Mouse (Mus musculus) cerebellum, adult (tissue): Measurements from ENCODE around the gene Etv6.

Experiments used
- ATAC-seq: cut with Nextera tagmentation; 2 replicates; pipeline ENCODE4 v1.9.2; 2017; ENCODE audit warnings: mild to moderate bottlenecking, moderate library complexity, mixed read lengths; ENCODE audit not compliant: insufficient number of reproducible peaks, low FRiP score, low TSS enrichment

The Etv6 gene

DNA sequence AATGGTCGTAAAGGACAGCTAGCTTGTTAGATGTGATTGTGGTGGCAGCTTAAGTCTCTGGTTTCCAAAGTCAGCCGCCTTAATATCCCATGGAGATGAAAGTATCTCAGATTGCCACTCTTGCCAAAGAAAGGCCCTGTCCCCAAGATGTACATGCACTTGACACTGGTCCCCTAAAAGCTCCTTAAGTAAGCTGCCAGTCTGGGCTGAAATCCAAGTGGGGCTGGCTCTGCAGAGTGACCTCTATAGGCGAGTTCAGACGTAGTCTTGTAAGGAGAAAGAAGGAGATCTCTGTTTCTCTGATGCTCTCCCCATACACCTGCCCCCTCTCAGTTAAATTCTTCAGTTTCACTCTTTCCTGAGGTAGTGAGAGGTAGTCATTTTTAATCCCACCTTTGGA is 200.8 kb downstream of the Etv6 start:
- ATAC-seq = no peak

GRCm38 (mm10) chr6:134238455-134238854 is 203.0 kb downstream of the Etv6 start:
- ATAC-seq = no peak

GRCm38 (mm10) chr6:134240988-134241387 is 205.5 kb downstream of the Etv6 start:
- ATAC-seq = no peak

DNA sequence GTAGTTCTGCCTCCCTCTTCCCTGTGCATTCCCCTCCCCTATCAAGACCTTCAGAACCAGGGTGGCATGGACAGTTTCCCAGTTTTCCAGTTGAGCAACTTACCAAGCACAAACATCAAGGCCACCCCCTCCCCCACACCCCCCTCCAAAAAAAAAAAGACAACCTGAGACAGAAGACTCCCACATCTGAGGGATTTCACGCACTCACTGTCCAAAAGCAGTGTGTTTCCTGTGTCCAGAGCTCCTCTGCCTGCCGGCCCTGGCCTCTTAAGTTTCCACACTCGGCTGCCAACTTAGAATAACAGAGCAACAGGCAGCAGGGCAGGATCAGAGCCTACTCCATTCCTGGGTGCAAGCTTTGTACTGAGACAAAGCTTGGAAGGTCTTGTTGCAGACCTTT is 207.6 kb downstream of the Etv6 start:
- no peak for ATAC-seq

- ATAC-seq = no peak
Observed at GRCm38 (mm10) chr6:134243546-134243945, 208.0 kb downstream of the Etv6 start.

GRCm38 (mm10) chr6:134244071-134244470 is 208.6 kb downstream of the Etv6 start:
- ATAC-seq = no peak

DNA sequence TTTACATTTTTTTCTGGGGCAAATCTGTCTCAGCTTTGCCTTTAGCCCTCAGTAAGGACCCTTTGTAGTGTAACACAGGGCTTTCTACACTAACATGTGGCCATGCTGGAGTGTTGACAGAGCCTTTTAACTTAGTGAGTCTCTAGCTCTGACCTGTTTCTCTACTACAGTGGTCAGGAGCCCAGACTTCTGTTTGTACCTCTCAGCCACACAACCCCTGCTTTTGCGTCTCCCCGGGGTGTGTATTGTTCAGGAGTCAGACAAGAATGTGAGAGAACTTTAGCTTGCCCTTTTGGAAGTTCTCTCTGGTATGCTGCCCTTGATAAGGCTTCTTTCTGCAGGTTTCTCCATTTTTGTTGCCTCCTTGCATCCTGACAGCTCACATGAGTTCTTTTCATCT is 210.6 kb downstream of the Etv6 start:
- no peak for ATAC-seq

GRCm38 (mm10) chr6:134247324-134247723 is 211.8 kb downstream of the Etv6 start:
- no peak for ATAC-seq

- no peak for ATAC-seq
Observed at GRCm38 (mm10) chr6:134248720-134249119, 213.2 kb downstream of the Etv6 start.

DNA sequence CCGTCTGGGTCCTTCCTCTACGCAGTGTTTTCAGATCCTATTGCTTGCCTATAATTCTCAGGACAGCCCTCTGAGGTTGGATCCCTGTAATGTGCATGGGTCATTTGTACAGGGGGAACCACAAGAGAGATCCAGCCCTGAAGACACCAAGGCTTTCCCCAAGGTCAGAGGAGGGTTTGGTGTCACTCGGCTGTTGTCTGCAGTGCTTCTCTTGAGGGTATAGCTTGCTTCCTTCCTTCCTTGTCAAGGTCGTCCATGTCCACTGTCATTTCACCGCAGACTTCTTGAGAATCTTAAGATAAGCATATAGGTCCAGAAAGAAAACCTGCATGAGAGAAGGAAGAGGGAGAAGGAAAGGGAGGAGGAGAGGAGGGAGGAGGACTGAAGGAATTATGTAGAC is 215.3 kb downstream of the Etv6 start:
- no peak for ATAC-seq

- ATAC-seq = no peak
Observed at GRCm38 (mm10) chr6:134251364-134251763, 215.9 kb downstream of the Etv6 start.

DNA sequence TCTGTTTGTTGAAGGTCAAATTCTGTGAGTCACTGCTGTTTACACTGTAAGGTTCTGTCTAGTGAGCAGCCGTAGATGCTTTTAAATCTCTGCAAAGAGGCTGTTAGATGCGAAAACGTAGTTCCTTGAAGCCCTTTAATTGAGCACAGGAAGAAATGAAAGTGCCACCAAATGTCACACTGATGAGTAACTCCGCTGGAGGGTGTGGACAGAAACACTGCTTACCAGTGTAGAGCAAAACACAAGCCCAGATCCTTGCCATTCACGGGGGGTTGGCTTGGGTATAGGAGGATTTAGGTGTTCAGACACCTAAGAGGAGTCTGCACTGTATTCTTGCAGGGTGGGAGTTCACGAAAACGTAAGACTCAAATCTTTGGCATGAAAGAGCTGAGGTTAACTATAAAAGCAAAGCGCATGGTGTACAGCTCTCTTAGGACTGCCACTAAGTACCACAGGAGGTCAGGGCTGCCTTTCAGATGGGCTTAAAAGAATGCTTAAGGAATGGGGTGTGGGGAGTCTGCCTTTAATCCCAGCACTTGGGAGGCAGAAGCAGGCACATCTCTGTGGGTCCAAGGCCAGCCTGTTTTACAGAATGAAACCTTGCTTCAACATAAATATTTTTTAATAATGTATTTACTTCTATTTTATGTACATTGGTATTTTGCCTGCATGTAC is 216.7 kb downstream of the Etv6 start:
- no peak for ATAC-seq

GRCm38 (mm10) chr6:134256369-134256768 is 220.9 kb downstream of the Etv6 start:
- ATAC-seq = no peak

- no peak for ATAC-seq
Observed at GRCm38 (mm10) chr6:134259913-134260312, 224.4 kb downstream of the Etv6 start.

DNA sequence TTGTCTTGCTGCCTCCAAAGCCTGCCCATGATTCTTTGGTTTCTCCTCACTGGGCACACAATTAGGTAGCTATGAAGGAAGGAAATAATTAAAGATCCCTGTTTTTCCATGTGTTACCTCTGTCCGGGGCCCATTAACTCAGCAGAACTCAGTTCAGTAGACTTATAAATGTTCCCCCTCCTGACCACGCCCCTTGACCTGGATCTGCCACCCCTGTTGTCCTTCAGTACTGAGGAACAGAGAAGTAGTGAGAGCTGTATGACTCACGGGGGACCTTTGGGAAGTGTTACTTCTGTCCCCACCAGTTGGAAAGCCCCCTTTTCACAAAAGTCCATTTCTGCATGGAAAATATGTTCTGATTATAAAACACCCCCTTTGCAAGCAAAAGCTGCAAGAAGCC is 226.4 kb downstream of the Etv6 start:
- ATAC-seq = no peak

- no peak for ATAC-seq
Observed at GRCm38 (mm10) chr6:134262383-134262782, 226.9 kb downstream of the Etv6 start.

- no peak for ATAC-seq
Observed at GRCm38 (mm10) chr6:134262911-134263607, 227.6 kb downstream of the Etv6 start.

GRCm38 (mm10) chr6:134273884-134274283 is 238.4 kb downstream of the Etv6 start:
- ATAC-seq = no peak

- ATAC-seq = no peak
Observed at GRCm38 (mm10) chr6:134276954-134277353, 241.5 kb downstream of the Etv6 start.

- no peak for ATAC-seq
Observed at GRCm38 (mm10) chr6:134282095-134282494, 246.6 kb downstream of the Etv6 start.

DNA sequence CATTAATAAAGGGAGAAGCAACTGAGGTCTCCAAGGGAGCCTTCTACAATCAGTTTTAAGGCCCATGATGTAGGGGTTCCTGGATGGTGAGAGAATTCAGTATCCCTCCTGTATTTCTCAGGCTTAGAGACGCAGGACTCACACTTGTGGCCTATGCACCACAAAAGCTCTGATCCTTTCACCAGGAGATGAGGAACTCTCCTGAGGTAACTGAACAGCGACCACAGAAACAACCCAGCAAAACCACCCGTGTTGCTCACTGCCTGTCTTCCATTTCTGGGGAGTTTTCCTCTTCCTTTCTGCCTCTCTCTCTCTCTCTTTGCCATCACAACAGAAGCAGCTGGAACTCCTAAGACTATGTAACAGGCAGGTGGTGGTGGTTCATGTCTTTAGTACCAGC is 256.3 kb downstream of the Etv6 start:
- ATAC-seq = no peak

- no peak for ATAC-seq
Observed at GRCm38 (mm10) chr6:134292404-134292803, 256.9 kb downstream of the Etv6 start.
